Mouse (Mus musculus): Measurements from ENCODE around the gene Olfr1305. TPM values are rescaled to one million over a fixed set of nuclear protein-coding genes. Genes with fewer than 3 reads are reported as not detected.

The Olfr1305 gene
- polyA plus RNA-seq (2015; fragmentation: Nextera tagmentation; extraction: Ambion mirVana), result not detected in 2 replicates

DNA sequence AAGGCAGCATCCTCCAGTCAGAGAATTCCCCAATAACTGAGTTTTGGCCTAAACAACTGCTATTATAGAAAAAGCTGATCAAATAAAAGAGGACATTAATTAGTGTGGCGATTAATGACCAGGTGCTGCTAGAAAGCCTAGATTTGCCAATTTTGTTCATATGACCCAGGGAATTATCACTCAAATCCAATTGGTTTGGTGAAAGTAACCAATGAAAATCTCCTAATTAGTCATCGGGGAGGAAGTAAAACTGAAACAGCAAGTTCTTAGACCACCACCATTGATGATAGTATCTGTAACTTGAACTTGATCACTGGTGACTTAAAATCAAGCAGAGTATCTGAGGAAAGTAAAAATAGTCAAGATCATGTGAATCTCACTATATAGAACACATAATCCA, at the start of gene Olfr1305:
TSS of gene Olfr1305 (minus strand) at position 101 of the 400 bp plus-strand sequence.
- H3K36me3 ChIP-seq (ENCODE audit: control insufficient read depth, insufficient read depth, low read length), result no peaks in the 10 kb centered on the region
- no peaks in the 10 kb centered on the region for H3K4me1 ChIP-seq (ENCODE audit: control insufficient read depth, insufficient read depth, low read depth, low read length)
- 96% methylated on average over 2 of the region's 2 CpGs for WGBS
- no peak within 1 kb of the TSS for H3K4me2 ChIP-seq (ENCODE audit: low read length)
- H3K27me3 ChIP-seq (replicated peaks; ENCODE audit: control insufficient read depth, insufficient read depth, low read length), result no peaks in the 10 kb centered on the region
- no peaks in the 10 kb centered on the region for H3K9me3 ChIP-seq (ENCODE audit: control insufficient read depth, low read length)
- ATAC-seq, result no peak
- no peak within 1 kb of the TSS for H3K9ac ChIP-seq (ENCODE audit: low read depth, low read length)
- no peak within 1 kb of the TSS for H3K4me3 ChIP-seq (ENCODE audit: low read length)
- H3K27ac ChIP-seq (ENCODE audit: low read depth, low read length), result no peak within 1 kb of the TSS

- no peaks in the 10 kb centered on the region for H3K36me3 ChIP-seq (ENCODE audit: control insufficient read depth, insufficient read depth, low read length)
- no peak for ATAC-seq
- H3K27ac ChIP-seq (ENCODE audit: low read depth, low read length), result no peak within 1 kb of the TSS
- H3K9ac ChIP-seq (ENCODE audit: low read depth, low read length), result no peak within 1 kb of the TSS
- 100% methylated on average over 1 of the region's 1 CpGs for WGBS
- no peaks in the 10 kb centered on the region for H3K9me3 ChIP-seq (ENCODE audit: control insufficient read depth, low read length)
- no peaks in the 10 kb centered on the region for H3K27me3 ChIP-seq (replicated peaks; ENCODE audit: control insufficient read depth, insufficient read depth, low read length)
- H3K4me1 ChIP-seq (ENCODE audit: control insufficient read depth, insufficient read depth, low read depth, low read length), result no peaks in the 10 kb centered on the region
- H3K4me2 ChIP-seq (ENCODE audit: low read length), result no peak within 1 kb of the TSS
- no peak within 1 kb of the TSS for H3K4me3 ChIP-seq (ENCODE audit: low read length)
These were observed 39.2 kb upstream of the Olfr1305 start, which contains the start of gene Olfr1306 for GRCm38 (mm10) chr2:111916171-111916570. TSS of gene Olfr1306 (minus strand) at chr2:111916271.

DNA sequence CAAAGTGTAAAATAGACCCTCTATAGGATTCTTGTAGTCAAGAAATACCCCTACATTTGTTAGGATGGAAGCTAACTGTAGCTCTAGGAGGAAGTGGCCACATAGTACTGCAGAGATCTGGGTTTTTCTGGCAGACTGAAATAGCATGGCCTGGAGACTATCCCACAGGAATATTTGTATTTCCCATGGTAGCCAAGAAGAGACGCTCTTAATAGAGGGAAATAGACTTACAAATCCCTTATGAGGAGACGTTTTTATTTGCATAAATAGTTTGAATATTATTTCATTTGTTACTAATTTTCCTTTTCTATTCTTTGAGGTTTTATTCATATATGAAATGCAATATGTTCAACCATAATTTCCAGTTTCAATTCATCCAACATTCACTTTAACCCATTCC, 56.7 kb downstream of the Olfr1305 start, which contains the start of gene Olfr1303:
TSS of gene Olfr1303 (minus strand) at position 101 of the 400 bp plus-strand sequence.
- H3K9ac ChIP-seq (ENCODE audit: low read depth, low read length), result no peak within 1 kb of the TSS
- H3K4me1 ChIP-seq (ENCODE audit: control insufficient read depth, insufficient read depth, low read depth, low read length), result no peaks in the 10 kb centered on the region
- no peak within 1 kb of the TSS for H3K4me2 ChIP-seq (ENCODE audit: low read length)
- ATAC-seq, result no peak
- H3K9me3 ChIP-seq (ENCODE audit: control insufficient read depth, low read length), result no peaks in the 10 kb centered on the region
- H3K27me3 ChIP-seq (replicated peaks; ENCODE audit: control insufficient read depth, insufficient read depth, low read length), result no peaks in the 10 kb centered on the region
- no peak within 1 kb of the TSS for H3K27ac ChIP-seq (ENCODE audit: low read depth, low read length)
- no peak within 1 kb of the TSS for H3K4me3 ChIP-seq (ENCODE audit: low read length)
- H3K36me3 ChIP-seq (ENCODE audit: control insufficient read depth, insufficient read depth, low read length), result no peaks in the 10 kb centered on the region
- WGBS, result 88% methylated on average over 2 of the region's 2 CpGs

Other genes starting within 250 kb of the Olfr1305 start
- not detected in 2 replicates for gene Olfr1298, start 227.9 kb downstream of the Olfr1305 start, polyA plus RNA-seq (2015; fragmentation: Nextera tagmentation; extraction: Ambion mirVana)
- not detected in 2 replicates for gene Olfr1299, start 215.7 kb downstream of the Olfr1305 start, polyA plus RNA-seq (2015; fragmentation: Nextera tagmentation; extraction: Ambion mirVana)
- not detected in 2 replicates for gene Olfr1301, start 126.1 kb downstream of the Olfr1305 start, polyA plus RNA-seq (2015; fragmentation: Nextera tagmentation; extraction: Ambion mirVana)
- not detected in 2 replicates for gene Olfr1302, start 99.7 kb downstream of the Olfr1305 start, polyA plus RNA-seq (2015; fragmentation: Nextera tagmentation; extraction: Ambion mirVana)
- gene Olfr1303, start 56.8 kb downstream of the Olfr1305 start, polyA plus RNA-seq (2015; fragmentation: Nextera tagmentation; extraction: Ambion mirVana), result not detected in 2 replicates
- not detected in 2 replicates for gene Olfr1306, start 39.1 kb upstream of the Olfr1305 start, polyA plus RNA-seq (2015; fragmentation: Nextera tagmentation; extraction: Ambion mirVana)
- 0.01 TPM in 1 of 2 replicates, not detected in the other for gene Olfr1307, start 72.3 kb upstream of the Olfr1305 start, polyA plus RNA-seq (2015; fragmentation: Nextera tagmentation; extraction: Ambion mirVana)
- not detected in 2 replicates for gene Olfr1308, start 87.8 kb upstream of the Olfr1305 start, polyA plus RNA-seq (2015; fragmentation: Nextera tagmentation; extraction: Ambion mirVana)
- gene Olfr1309, start 113.1 kb upstream of the Olfr1305 start, polyA plus RNA-seq (2015; fragmentation: Nextera tagmentation; extraction: Ambion mirVana), result not detected in 2 replicates
- gene Olfr1310, start 135.6 kb upstream of the Olfr1305 start, polyA plus RNA-seq (2015; fragmentation: Nextera tagmentation; extraction: Ambion mirVana), result not detected in 2 replicates
- gene Olfr1311, start 147.3 kb upstream of the Olfr1305 start, polyA plus RNA-seq (2015; fragmentation: Nextera tagmentation; extraction: Ambion mirVana), result not detected in 2 replicates
- not detected in 2 replicates for gene Olfr1312, start 173.1 kb upstream of the Olfr1305 start, polyA plus RNA-seq (2015; fragmentation: Nextera tagmentation; extraction: Ambion mirVana)
- not detected in 2 replicates for gene Olfr1313, start 200.7 kb upstream of the Olfr1305 start, polyA plus RNA-seq (2015; fragmentation: Nextera tagmentation; extraction: Ambion mirVana)
- not detected in 2 replicates for gene Olfr1314, start 219.6 kb upstream of the Olfr1305 start, polyA plus RNA-seq (2015; fragmentation: Nextera tagmentation; extraction: Ambion mirVana)
- gene Olfr1315-ps1, start 238.3 kb upstream of the Olfr1305 start, polyA plus RNA-seq (2015; fragmentation: Nextera tagmentation; extraction: Ambion mirVana), result not detected in 2 replicates